Mouse (Mus musculus): ENCODE data around the gene Cdkn2a.

Gene Cdkn2a

DNA sequence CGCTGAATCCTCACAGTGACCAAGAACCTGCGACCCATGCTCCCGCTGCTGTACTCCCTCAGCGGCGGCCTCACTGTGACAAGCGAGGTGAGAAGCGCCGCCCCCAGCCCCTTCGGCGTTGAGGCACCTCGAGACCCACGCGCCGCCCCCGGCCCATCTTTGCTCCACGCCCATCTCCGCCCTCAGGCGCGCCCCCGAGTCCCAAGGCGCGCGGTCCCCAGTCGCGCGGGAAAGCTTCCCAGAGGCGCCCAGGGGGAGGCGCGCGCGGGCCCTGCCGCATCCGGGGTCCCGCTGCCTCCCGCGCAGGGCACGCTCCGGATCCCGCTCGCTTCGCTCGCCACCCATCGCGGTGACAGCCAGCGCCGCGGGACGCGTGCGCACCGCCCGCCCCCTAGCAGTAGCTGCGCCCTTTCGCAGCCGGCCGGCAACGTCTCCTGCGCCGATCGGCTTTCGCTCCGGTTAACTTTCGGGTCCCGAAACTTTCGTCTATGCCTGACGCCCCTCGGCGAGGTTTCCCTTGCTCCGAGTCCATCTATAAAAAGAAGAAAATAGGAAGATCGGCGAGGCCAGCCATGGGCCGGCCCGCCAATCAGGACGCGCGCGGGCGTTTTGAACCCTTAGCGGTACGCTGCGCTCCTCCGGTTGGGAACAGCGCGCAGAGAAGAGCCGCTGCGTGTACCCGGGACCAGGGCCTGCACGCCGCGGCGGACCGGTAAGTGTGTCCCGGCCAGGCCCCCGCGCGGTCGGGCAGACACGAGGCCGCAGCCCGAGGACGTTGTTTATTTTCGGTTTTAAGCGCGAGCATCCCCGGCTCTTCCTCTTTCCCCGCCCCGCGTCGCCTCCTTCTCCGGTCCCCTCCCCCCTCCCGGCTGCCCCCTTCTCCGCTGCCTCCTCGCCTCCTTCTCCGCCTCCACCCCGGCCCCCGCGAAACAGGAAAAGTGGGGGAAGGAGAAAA is at the start of gene Cdkn2a:
TSS of gene Cdkn2a (minus strand) at position 168 of the 955 bp plus-strand sequence.
- peak; percentile 52 to 75 for DNase-seq

DNA sequence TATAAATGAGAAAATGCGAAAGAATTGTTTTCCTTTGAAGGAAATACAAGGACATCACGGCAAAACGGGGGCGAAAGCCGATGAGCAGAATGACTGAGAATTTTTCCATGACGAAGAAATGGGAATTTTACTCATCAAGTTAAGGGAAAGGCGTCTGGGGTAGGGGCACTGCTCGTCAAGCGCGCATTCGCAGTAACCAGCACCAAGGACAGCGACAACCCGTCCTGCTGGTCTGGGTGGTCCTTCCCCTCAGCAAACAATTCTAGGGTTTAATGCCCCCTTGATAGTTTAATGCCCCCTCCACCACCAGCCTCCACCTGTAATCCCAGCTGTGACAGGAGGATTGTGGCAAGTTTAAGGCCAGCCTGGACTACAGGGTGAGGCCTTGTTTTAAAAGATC is 19.0 kb upstream of the Cdkn2a start:
- DNase-seq, result no peak

DNA sequence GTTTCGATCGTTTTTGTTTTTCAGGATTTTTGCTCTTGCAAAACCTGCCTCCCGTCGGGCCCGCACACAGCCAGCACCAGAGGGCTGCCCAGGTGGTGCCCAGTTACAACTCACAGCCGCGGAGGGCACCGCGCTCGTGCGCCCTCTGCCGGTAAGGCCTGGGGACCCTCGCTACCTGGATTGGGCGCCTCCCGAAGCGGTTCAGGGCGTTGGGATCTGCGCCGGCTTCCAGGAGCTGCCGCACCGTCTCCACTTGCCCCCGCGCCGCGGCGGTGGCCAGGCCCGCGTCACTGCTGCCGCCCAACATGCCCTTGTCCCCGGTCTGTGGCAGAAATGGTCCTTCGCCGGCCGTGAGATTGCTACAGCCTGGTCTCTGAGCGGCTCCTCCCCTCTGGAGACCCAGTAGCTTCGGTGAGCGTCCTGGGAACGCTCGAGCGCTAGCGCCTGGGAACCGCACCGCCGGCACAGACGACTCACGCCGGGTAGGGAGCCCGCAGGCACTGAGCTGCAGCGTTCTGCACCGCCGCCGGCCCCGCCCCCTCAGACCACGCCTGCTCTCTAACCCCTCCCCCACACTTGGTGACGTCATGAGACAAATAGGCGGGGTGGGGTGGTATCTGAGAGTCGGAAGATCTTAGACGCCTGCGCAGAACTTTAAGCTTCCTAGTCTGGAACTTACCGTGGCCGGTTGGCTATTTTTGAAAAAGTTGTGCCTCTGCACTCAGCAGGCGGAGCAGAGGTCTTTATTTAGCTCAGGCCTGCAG is 16.2 kb upstream of the Cdkn2a start, which contains the start of gene Cdkn2b:
TSS of gene Cdkn2b (minus strand) at position 549 of the 764 bp plus-strand sequence.
- peak; percentile 91 to 95 for DNase-seq

DNA sequence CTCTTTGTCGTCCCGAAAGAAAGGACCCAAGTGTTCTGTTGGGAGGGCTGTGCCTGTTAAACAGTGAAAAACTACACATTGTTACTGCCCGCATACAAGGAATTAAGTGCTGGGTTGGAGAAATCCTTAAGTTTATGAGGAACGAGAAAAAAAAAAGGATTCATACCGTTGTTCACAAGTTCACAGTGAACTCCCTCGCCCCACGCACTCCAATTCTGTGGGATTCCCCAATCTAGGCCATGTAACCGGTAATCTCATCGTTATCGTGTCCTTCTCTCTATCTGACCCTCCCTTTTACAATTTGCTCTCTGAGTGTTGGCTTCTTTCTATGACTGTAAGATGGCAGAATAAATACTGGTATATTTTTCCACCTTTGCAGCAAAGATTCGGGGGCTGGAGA is 15.5 kb upstream of the Cdkn2a start:
- no peak for DNase-seq

DNA sequence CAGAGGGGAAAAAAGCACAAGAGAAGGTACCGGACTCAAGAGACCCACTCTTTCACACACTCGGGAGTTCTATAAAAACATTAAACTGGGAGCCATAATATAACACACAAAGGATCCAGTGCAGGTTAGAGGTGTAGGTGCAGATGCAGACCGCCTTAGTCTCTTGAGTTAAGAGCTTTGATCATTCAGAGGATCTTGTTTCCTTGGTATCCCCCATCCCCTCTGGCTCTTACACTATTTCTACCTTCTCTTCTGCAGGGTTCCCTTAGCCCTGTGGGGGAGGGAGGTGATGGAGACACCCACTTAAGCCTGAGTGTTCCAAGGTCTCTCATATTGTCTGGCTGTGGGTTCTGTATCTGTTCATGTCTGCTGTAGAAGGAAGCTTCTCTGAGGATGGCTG is 13.5 kb upstream of the Cdkn2a start:
- no peak for DNase-seq

DNA sequence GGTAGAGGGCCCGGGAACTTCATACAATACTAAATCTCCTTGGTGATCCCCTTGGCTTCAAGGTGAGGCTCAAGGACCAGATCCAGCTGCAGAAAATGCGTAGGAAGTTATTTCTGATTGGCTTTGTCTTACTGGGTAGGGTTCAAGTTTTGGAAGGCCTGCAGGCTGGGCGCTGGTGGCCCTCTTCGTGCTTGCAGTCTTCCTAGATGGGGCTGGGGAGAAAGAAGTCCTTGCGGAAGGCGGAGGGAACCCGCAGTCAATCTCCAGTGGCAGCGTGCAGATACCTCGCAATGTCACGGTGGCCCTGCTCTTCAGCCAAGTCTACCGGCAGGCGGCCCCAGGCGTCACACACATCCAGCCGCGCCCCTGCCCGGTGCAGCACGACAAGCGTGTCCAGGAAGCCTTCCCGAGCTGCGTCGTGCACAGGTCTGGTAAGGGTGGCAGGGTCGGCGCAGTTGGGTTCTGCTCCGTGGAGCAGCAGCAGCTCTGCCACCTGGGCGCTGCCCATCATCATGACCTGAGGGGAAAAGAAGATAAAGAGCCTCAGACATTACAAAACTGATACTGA is 12.4 kb upstream of the Cdkn2a start:
- peak in 1 of 2 experiments; percentile 32 for DNase-seq

DNA sequence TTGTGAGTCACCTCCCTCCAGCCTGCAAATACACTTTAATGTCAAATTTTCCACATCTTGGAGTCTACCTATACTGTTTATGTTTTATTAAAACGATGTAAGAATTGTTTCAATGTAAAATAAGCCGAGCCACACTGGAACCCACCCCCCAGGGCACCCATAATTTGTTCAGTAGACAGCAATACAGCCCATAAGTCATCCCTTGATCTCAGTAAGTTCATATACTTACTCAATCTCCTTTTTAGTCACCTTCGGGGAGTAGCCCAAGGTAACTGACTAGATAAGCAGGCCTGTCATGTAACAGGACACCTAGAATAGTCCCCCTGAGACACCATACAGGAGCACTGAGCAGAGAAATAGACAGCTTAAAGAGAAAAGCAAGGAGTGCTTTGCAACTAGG is 11.2 kb upstream of the Cdkn2a start:
- no peak for DNase-seq

DNA sequence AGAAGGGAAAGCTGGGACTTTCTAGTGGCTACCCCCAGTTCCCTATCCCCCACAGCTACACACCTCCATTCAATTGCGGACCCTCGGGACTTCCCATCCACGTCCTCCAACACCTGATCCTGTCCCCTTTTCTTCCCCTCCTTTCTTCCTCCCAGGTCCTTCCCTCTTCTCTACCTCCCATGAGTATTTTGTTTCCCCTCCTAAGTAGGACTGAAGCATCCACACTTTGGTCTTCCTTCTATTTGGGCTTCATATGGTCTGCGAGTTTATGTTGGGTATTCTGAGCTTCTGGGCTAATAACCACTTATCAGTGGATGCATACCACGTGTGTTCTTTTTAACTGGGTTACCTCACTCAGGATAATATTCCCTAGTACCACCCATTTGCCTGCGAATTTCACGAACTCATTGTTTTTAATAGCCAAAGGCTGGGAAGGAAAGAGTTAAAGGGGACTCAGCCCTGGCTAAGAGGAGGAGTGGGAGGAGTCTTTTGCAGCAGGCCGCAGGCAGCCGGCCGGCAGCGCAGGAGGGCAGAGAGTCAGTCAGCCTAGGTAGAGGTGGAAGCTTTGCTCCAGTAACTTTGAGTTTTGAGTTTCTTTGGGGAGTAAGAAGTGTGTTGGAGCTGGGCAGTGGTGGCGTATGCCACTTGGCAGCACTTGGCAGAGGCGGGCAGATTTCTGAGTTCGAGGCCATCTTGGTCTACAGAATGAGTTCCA is 9.0 kb upstream of the Cdkn2a start:
- no peak for DNase-seq

DNA sequence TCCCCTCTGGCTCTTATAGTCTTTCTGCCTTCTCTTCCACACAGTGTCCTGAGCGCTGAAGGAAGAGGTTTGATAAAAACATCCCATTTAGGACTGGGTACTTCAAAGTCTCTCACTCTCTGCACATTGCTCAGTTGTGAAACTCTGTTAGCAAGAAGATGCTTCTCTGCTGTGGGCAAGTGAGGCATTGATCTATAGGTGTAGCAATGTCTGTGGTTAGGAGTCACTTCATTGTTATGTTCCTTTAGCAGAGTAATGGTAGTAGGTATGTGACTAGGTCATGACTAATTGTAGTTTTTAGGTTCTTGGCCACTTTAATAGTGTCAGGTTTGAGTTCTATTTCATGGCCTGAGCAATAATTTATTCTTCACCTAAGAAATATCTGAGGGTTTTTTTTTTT is 7.7 kb upstream of the Cdkn2a start:
- DNase-seq, result no peak

DNA sequence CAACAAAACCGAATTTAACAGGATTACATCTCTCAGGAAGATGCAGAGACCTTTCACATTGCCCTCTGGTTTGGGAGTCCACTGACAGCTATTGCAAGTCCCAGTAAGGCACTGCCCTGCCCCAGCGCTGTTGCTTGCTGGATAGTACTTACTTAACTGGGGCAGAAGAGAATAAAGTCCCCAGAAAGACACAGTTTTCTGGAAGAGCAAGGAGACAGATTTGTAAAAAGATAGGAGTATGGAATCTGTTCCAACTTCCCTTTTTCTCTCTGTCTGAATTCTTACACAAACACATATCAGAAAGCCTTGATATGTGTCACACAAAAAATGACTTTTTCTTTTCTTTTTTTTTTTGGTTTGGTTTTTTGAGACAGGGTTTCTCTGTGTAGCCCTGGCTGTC is 5.3 kb upstream of the Cdkn2a start:
- DNase-seq, result no peak

DNA sequence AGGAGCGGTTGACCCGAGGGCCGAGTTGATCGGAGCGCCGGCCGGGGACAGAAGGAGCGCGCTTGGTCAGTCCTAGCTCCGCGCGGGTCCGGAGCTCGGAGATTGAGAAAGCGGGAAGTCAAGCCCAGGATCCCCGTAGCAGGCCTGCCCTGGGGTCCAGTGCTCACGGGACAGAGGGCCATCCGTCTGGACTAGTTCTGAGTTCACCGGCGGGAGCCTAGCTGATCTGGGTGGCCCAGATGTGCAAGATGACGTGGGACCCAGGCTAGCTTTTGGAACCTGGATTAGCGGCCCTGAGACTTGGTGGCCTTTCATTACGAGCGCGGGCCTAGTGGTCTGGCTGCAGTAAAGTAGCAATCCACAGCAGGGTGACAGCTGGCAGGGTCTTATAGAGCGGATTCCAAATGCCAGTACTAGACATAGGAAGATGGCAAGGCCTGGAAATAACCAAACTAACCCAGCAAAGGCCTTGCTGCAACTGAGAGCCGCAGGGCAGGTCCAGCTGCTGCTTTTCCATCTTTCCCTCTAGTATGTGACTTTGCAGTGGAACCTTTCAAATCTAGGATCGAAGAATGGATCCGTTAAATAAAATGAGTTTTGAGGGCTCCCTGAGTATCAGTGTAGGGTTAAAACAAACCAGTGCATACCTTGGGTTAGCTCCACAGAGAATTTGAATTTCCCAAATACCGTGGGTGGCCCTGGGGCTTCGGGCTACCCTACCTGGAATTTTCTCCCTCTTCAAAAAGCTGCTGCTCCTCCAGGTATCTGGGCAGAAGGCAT is 1.2 kb upstream of the Cdkn2a start:
- DNase-seq, result peak in 1 of 2 experiments; percentile 37

DNA sequence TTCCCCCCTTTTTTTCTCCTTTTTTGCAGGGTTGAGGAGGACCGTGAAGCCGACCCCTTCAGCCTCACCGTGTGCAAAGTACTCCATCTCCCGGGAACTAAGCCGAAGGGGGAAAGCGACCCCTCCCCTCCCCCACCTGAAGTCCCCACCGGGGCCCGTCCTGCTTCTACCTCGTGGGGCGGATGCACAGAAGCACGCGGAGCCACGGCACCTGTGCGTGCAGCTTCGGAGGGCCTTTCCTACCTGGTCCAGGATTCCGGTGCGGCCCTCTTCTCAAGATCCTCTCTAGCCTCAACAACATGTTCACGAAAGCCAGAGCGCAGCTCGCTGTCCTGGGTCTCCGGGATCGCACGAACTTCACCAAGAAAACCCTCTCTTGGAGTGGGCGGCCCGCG is 365 bp downstream of the Cdkn2a start:
- peak in 1 of 2 experiments; percentile 45 for DNase-seq

DNA sequence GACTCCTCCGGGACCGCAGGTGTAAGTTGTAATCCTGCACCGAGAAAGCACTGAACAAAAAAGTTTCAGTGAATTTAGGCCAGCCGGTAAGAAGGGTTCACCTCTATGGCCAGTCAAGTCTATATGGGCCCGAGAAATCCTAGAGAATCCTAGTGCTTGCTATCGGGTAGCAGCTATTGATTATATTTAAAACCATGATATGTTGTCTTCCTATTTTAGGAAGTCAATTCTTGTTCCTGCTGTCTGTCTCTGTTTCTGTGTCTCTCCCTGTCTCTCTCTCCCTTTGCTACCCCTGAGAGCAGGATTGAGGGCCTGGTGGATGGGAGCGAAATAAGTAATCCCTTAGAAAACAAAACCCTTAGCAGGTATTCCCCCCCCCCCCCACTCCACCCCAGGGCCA is 937 bp downstream of the Cdkn2a start:
- DNase-seq, result no peak

DNA sequence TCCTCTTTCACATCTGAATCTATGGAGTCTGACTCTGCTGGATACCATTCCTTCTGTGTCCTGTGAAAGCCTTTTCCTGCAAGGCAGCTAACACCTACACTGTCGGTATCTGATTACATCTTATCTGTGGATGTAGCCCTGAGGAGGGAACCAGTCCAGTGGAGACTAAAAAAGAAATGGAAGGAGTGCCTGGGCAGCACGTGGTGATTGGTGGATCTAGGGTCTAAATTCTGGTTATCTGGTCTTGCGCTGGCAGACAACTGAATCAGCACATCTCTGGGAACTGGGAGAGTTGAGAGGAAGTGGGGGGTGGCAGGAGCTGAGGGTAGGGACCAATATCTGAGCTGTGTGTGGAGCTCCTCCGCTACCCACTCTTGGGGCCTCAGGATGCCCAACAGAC is 5.4 kb downstream of the Cdkn2a start:
- DNase-seq, result no peak

DNA sequence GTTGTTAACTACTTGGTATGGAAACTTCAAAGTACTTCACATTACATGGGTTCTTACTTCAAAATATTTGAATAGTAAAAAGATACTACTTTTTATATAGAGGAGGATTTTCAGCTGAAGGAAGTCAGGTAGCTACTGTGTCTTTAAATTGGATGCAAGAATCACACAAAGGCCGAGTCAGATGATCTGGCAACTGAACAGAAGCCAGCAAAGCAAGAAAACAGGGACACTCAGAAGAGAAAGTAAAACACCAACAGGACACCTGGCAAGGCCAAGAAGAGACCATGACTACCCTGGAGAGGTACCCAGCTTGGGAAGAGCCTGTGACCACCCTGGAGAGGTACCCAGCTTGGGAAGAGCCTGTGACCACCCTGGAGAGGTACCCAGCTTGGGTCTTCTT is 7.9 kb downstream of the Cdkn2a start:
- DNase-seq, result no peak

DNA sequence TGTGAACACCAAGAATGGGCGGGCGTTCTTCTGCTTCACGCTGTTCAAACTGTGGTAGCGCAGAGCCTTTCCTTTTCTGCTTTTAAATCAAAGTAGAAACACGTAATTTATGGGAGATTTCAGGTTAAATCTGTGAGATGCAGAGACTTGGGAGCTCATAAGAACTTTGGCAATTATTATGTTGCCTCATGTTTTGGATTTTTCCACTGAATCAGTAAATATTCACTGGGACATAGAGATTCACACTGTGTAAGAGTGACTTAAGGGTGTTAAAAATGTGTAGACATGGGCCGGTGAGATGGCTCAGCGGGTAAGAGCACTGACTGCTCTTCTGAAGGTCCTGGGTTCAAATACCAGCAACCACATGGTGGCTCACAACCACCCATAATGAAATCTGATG is 8.8 kb downstream of the Cdkn2a start:
- DNase-seq, result no peak

DNA sequence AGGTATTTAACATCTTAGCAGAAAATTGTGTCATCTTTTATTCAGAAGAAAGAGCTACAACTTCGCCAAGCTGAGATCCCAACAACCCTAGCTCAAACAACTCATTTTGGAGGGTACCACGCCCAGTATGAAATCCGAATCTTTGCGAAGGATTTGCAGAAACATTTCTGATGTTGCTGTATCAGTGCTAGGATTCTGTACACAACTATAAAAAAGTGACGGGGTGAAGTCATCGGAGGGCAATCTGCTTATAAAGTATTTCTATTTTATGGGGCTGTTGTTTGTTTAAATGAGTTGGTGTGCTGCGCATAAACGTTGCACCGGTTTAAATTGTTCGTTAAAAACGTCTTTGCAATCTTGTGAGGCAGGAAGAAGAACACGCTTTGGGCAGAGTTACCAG is 11.8 kb downstream of the Cdkn2a start:
- no peak for DNase-seq

DNA sequence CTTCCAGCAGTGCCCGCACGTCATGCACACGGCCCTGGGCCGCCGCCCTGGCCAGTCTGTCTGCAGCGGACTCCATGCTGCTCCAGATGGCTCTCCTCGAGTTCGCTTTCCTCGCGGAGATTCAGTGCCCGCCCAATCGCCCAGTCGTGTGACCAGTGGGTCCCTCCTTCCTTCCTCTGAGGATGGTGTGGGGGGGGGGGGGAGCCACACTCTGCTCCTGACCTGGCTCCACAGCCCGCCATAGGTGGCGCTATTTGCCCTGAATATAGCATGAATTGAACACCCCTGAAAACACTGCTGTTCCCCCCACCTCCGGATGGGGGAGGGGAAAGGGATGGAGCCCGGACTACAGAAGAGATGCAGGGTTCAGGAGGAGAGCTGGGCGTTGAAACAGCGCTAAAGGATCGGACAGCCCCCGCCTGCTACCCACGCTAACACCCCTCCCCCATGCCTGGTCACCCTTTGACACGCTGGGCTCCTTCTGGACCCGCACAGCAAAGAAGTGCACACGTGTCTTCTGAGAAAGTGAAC is 12.4 kb downstream of the Cdkn2a start:
- DNase-seq, result peak; percentile 30 to 36

DNA sequence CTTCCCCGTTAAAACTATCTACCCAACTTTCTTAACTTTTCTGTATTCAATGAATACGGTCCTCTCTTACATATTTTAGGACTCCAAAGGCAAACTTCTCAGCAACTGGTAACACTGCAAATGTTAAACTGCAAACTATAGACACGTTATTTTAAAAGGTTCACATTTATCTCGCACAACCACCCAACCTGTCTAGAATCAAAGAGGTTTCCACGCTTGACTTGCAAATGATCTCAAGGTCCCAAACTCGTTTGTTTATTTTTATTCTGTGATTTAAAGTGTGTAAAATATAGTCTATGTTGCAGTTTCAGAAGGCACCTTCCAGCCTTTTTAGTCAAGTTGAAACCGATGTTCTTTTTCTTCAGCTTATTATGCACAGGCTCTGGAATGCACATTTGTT is 13.2 kb downstream of the Cdkn2a start:
- DNase-seq, result no peak

DNA sequence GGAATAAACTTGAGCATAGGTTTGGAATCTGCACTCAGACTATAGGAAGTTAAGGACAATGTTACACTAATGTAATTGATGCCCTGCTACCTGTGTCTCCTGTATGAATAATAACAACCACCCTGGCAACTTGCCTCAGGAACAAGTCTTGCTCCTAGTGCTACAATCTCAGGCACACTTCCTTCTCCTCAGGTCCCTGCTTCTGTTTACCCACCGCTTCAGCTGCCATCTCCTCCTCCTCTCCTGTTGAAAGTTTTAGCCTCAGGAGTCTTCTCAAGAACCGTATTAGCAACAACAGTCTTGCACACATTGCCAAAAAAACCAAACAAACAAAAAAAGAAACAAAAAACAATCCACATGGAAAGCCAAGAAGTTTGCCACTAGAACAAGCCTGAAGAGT is 14.8 kb downstream of the Cdkn2a start:
- no peak for DNase-seq

DNA sequence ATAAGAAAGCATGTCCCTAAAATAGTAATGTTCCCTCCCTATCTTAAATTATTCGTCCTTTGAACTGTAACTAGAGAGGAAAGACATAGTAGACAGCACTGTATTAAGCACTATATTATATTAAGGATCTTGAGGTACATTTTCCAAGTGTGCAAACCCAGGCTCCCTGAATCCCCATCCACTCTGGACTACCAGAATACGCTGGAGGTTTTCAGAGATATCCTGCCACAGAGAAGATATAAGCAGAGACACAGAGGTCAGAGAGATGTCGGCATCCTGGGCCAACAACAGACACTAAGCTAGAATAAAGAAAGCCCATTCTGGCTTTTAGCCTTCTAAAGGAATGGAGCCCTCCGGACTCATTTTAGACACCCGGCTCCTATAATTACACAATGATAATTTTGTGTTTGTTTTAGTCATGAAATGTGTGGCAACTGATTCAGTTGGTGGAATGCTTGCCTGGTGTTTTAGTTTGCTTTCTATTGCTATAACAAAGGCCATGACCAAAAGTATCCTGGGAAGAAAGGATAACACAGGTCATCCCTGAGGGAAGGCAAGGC is 17.0 kb downstream of the Cdkn2a start:
- DNase-seq, result no peak
